Mouse (Mus musculus) embryonic fibroblast, embryonic 13.5 days (primary cell): ENCODE results near the gene Hes5.

Experiments used
- CTCF ChIP-seq: IDR thresholded peaks from 2 replicates; pipeline ENCODE4 v1.5.1; 2011; ENCODE audit warnings: mild to moderate bottlenecking, control low read depth, low read length, moderate library complexity, borderline replicate concordance; ENCODE audit not compliant: insufficient read depth
- POLR2A ChIP-seq: IDR thresholded peaks from 2 replicates; pipeline ENCODE4 v1.6.1; 2011; ENCODE audit warnings: low read depth, mild to moderate bottlenecking, control low read depth, low read length, moderate library complexity

DNA sequence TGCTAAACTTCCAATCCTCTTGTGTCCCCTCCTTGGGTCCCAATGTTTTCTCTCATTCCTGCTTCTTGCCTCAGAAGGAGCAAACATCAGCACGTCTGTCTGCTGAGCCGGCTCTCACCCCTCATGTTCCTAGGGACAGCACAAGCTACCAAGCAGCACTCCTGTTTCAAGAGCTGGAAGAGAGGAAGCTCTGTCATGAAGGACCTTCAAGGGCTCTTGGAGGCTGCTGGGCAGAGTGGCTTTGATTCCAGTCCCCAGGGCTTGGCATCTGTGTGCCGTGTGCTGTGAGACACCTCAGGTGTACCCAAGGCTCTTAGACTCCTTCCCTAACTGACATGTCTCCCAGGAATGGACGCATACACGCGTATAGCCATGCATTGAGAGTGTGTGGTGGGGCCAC is 20.4 kb downstream of the Hes5 start:
- TF ChIP-seq POLR2A (no peak), CTCF (no peak)
